In genomic region chr1:132327477-132327876, GRCm38 (mm10) we compare ENCODE assay signal across 17 mouse cellular contexts. TPM values are rescaled to one million over a fixed set of nuclear protein-coding genes. Genes with fewer than 3 reads are reported as not detected.
DNase-seq lines count a peak whose midpoint lies in the region; ATAC-seq lines count a peak whose summit lies in the region.
"Had no signal": no experiment of that assay in that cellular context is flagged by ENCODE, and none has a peak within 500 bp of the region (broad histone marks: within the 10 kb centered on the region; RNA-seq: fewer than 3 reads in every experiment).

No protein-coding gene starts in this region.

- no peaks in the 10 kb centered on the region for H3K9me3 ChIP-seq in kidney, embryonic 16.5 days (ENCODE audit: low read length)
- no peaks in the 10 kb centered on the region for H3K9me3 ChIP-seq in forebrain, embryonic 13.5 days (replicated peaks)
- H3K9me3 ChIP-seq in midbrain, embryonic 14.5 days (ENCODE audit: control insufficient read depth, low read length): no peaks in the 10 kb centered on the region
- H3K9me3 ChIP-seq: heart, embryonic 15.5 days; intestine, embryonic 15.5 days; lung, embryonic 15.5 days; megakaryocyte, embryonic 14.5 days had no signal

- no peak overlapping the region for H3K4me2 ChIP-seq in kidney, embryonic 16.5 days (replicated peaks; ENCODE audit: low read depth, low read length)
- H3K4me2 ChIP-seq in forebrain, embryonic 13.5 days: 0 out of 2 replicates have a peak overlapping the region, but pooled peaks have one; percentile 0
- no peak overlapping the region for H3K4me2 ChIP-seq in midbrain, embryonic 14.5 days (ENCODE audit: low read length)
- H3K4me2 ChIP-seq: heart, embryonic 15.5 days; intestine, embryonic 15.5 days; lung, embryonic 15.5 days had no signal

- WGBS in kidney, embryonic 16.5 days: 60% methylated on average over 17 of the region's 17 CpGs
- 81% methylated on average over 17 of the region's 17 CpGs for WGBS in forebrain, embryonic 13.5 days
- 81% methylated on average over 17 of the region's 17 CpGs for WGBS in midbrain, embryonic 14.5 days

- H3K27ac ChIP-seq in kidney, embryonic 16.5 days (ENCODE audit: low read length): no peak overlapping the region
- peak overlapping the region; percentile 83 for H3K27ac ChIP-seq in forebrain, embryonic 13.5 days
- peak overlapping the region; percentile 68 for H3K27ac ChIP-seq in midbrain, embryonic 14.5 days (replicated peaks; ENCODE audit: low read depth, low read length)
- H3K27ac ChIP-seq: heart, embryonic 15.5 days; intestine, embryonic 15.5 days; lung, embryonic 15.5 days had no signal

- H3K27me3 ChIP-seq in kidney, embryonic 16.5 days (ENCODE audit: insufficient read depth, low read length): no peaks in the 10 kb centered on the region
- no peaks in the 10 kb centered on the region for H3K27me3 ChIP-seq in forebrain, embryonic 13.5 days
- no peaks in the 10 kb centered on the region for H3K27me3 ChIP-seq in midbrain, embryonic 14.5 days (ENCODE audit: control insufficient read depth, insufficient read depth, low read length)
- H3K27me3 ChIP-seq: intestine, embryonic 15.5 days; lung, embryonic 15.5 days; Patski had no signal

- no peak overlapping the region for H3K4me3 ChIP-seq in kidney, embryonic 16.5 days (ENCODE audit: low read length)
- no peak overlapping the region for H3K4me3 ChIP-seq in forebrain, embryonic 13.5 days
- no peak overlapping the region for H3K4me3 ChIP-seq in midbrain, embryonic 14.5 days (replicated peaks; ENCODE audit: low read depth, low read length)
- H3K4me3 ChIP-seq: heart, embryonic 15.5 days; intestine, embryonic 15.5 days; lung, embryonic 15.5 days; megakaryocyte, embryonic 14.5 days had no signal

- intact Hi-C loops in heart, postnatal 14 days (cut with DNase I): no loop called here

- ATAC-seq in kidney, embryonic 16.5 days (ENCODE audit: low FRiP score, low TSS enrichment): peak; percentile 16; the same call in 1 of the 2 replicates
- no peak for ATAC-seq in forebrain, embryonic 13.5 days
- no peak for ATAC-seq in midbrain, embryonic 14.5 days (ENCODE audit: low FRiP score, low TSS enrichment)

- peak overlapping the region; percentile 24; the same call in 1 of the 2 replicates for H3K9ac ChIP-seq in kidney, embryonic 16.5 days (replicated peaks; ENCODE audit: low read length)
- no peak overlapping the region for H3K9ac ChIP-seq in forebrain, embryonic 13.5 days
- no peak overlapping the region for H3K9ac ChIP-seq in midbrain, embryonic 14.5 days (replicated peaks; ENCODE audit: low read length)
- H3K9ac ChIP-seq: heart, embryonic 15.5 days; intestine, embryonic 15.5 days; lung, embryonic 15.5 days had no signal

- peak; percentile 92 for DNase-seq in heart, adult 11 months
- DNase-seq in heart, postnatal 14 days: no peak
- DNase-seq in kidney, postnatal 25 days: no peak
- no peak for DNase-seq in midbrain, embryonic 14.5 days
- DNase-seq in spleen, postnatal 36 days (ENCODE audit: low spot score in 2 of 2): no peak
- DNase-seq in natural killer cell, adult 2 months (ENCODE audit: low spot score in 2 of 2): no peak
- DNase-seq: cerebellum, adult 2 months; embryo, embryonic 11 days; right cerebral cortex, adult 18-20 months had no signal

- H3K4me1 ChIP-seq in kidney, embryonic 16.5 days (ENCODE audit: insufficient read depth, low read length): peaks cover 30% of the 10 kb centered on the region
- H3K4me1 ChIP-seq in forebrain, embryonic 13.5 days: peaks cover 72% of the 10 kb centered on the region
- H3K4me1 ChIP-seq in midbrain, embryonic 14.5 days (ENCODE audit: control insufficient read depth, insufficient read depth, low read length): peaks cover 74% of the 10 kb centered on the region

- no peaks in the 10 kb centered on the region; the same call in 1 of the 2 replicates for H3K36me3 ChIP-seq in kidney, embryonic 16.5 days (ENCODE audit: insufficient read depth, low read length)
- H3K36me3 ChIP-seq in forebrain, embryonic 13.5 days (ENCODE audit: poor library complexity, severe bottlenecking): peaks cover 64% of the 10 kb centered on the region
- H3K36me3 ChIP-seq in midbrain, embryonic 14.5 days (ENCODE audit: control insufficient read depth, insufficient read depth, low read length): peaks cover 69% of the 10 kb centered on the region
- H3K36me3 ChIP-seq: heart, embryonic 15.5 days had no signal

RNA-seq across cellular contexts. Expression of gene Nuak2, which starts 11.6 kb away (rescaled TPM):
- total RNA-seq in heart, postnatal 14 days (2021): 1 to 10 TPM; 3.6 to 5.4 TPM
- polyA plus RNA-seq in kidney, embryonic 16.5 days (2015; fragmentation: Nextera tagmentation; extraction: Ambion mirVana): 4.3 and 5.5 TPM in 2 replicates
- 28.8 and 36.5 TPM in 2 replicates for polyA plus RNA-seq in forebrain, embryonic 13.5 days (2015; fragmentation: Nextera tagmentation; extraction: Ambion mirVana)
- 22.3 and 38.0 TPM in 2 replicates for polyA plus RNA-seq in midbrain, embryonic 14.5 days (2014; fragmentation: Nextera tagmentation; extraction: Ambion mirVana)

RNA-seq across cellular contexts. Expression of gene Klhdc8a, which starts 29.1 kb away (rescaled TPM):
- 10 to 100 TPM; 23.6 to 29.0 TPM for total RNA-seq in heart, postnatal 14 days (2021)
- 1.8 and 2.1 TPM in 2 replicates for polyA plus RNA-seq in kidney, embryonic 16.5 days (2015; fragmentation: Nextera tagmentation; extraction: Ambion mirVana)
- 1.2 and 1.6 TPM in 2 replicates for polyA plus RNA-seq in forebrain, embryonic 13.5 days (2015; fragmentation: Nextera tagmentation; extraction: Ambion mirVana)
- 10.1 and 11.1 TPM in 2 replicates for polyA plus RNA-seq in midbrain, embryonic 14.5 days (2014; fragmentation: Nextera tagmentation; extraction: Ambion mirVana)
- total RNA-seq: neutrophil, adult 5-6 weeks had no signal
